Mouse (Mus musculus): ENCODE results near the gene Rufy3.

The Rufy3 gene

DNA sequence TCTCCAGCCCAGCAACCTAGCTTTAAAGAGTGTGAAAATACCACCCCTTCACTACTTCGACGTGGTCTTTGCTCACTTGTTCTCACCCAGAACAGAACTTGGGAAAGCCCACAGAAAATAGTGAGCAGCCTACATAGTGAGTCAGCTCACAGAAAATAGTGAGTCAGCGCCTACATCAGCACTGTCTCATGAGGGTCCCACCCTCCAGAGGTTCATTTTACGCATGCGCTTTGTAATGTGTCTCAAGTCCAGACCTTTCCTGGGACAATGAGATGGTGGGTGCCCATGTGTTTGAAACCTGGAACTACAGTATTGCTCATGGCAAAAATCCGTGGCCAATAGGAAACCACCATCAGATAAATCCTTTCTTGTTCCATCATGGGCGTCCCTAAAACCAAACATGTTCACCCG, 123.2 kb downstream of the Rufy3 start:
- DNase-seq, result no peak

GRCm38 (mm10) chr5:88688583-88689187, 123.8 kb downstream of the Rufy3 start:
- DNase-seq, result no peak

DNA sequence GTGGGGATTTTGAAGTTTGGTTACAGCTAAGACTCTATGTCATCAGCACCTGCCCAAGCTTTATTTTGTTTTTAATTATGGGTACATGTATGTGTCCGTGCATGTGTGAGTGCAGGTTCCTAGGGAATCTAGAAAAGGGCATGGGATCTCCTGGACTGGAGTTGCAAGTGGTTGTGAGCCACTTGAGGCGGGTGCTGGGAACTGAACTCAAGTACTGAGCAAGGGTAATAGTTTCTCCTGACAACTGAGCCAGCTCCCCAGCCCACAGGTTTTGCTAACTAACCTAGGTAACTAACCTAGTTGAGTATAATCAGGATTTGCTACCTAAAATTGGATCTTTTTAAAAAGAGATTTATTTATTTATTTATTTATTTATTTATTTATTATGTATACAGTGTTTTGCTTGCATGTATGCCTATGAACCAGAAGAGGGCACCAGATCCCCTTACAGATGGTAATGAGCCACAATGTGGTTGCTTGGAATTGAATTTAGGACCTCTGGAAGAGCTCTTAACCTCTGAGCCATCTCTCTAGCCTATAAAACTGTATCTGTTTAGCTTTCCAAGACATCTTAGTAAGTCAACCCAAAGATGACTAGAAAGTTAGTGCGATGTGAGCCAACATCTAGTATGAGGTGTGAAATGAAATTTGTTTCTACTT, 124.6 kb downstream of the Rufy3 start:
- peak; percentile 60 for DNase-seq

DNA sequence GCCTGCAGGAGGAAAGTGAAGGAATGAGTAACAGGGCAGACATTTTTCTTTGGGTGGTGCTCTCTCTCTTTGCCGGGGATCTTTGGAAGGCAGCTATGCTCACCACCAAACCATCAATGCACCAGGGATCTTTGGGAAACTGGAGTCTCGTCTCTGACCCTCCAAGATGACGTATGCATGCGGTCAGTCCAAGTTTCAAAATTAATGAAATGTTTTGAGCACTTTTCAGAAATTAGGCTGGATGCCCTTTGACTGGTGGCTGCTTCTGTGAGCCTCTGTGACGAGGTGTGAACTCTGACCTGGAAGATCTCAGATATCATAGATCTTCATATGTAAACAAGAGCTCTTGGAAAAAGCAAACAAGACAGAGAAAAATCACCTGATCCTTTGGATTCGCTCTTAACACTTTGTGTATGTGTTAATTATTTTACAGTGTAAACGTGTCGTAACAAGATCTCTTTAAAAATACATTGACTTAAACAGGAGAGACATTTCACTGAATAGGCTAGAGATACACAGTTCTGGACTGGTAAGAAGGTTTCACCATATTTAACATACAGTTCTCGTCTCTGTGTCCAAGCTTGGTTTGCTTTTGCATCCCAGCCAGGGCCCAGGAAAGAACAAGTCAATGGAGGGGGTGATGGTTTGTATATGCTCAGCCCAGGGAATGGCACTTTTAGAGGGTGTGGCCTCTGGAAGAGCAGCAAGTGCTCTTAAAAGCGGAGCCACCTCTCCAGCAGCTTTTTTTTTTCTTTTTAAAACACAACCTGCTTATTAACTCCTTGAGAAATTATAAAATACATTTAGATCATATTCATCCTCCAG, 126.1 kb downstream of the Rufy3 start:
- no peak for DNase-seq

GRCm38 (mm10) chr5:88691506-88692095, 126.8 kb downstream of the Rufy3 start:
- DNase-seq, result no peak

GRCm38 (mm10) chr5:88692586-88692985, 127.7 kb downstream of the Rufy3 start:
- DNase-seq, result no peak

DNA sequence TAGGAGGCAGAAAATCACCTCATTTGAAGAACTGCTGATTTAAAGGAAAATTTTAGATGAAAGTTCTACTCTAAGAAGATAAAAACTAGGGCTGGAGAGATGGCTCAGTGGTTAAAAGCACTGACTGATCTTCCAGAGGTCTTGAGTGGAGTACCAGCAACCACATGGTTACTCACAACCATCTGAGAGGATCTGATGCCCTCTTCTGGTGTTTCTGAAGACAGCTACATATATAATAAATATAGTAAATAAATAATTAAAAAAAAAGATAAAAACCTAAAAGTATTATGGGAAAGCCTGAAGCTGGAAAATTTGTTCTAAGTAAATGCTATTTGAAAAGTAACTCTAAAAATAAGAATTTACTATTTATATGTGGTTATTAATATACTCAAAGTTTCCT, 128.2 kb downstream of the Rufy3 start:
- DNase-seq, result no peak

DNA sequence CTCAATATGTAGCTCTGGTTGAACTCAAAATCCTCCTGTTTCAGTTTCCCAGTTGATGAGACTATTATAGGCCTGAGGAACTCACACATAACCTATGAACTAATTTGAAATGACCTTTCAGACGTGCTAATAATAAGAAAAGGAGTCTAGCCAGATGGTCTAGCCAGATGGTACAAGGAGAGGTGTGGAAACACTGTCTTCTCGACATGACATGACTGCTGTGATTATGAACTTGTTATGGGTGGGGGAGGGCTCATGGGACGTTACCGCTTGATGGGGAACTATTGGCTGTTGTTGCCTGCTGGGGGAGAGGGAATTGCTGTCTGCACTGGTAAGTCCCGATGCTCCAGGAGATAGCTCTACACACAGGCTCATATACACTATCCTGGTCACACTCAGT, 132.5 kb downstream of the Rufy3 start:
- DNase-seq, result peak; percentile 33

GRCm38 (mm10) chr5:88699251-88699913, 134.5 kb downstream of the Rufy3 start:
- DNase-seq, result no peak
